Mouse (Mus musculus) thymus, adult 2 months (tissue): ENCODE results near the gene Tmem92.

Experiments used
- CTCF ChIP-seq: fragments of 200-500 bp; IDR thresholded peaks from 2 replicates; pipeline ENCODE4 v1.5.1; 2012; ENCODE audit warnings: mild to moderate bottlenecking, control low read depth, low read length, moderate library complexity, borderline replicate concordance; ENCODE audit not compliant: control insufficient read depth, poor library complexity, insufficient read depth; ENCODE audit errors: extremely low read depth
- POLR2A ChIP-seq: fragments of 200-500 bp; IDR thresholded peaks from 2 replicates; pipeline ENCODE4 v1.6.1; 2012; ENCODE audit warnings: mild to moderate bottlenecking, low read length, control low read depth, moderate library complexity; ENCODE audit not compliant: control insufficient read depth, poor library complexity, insufficient read depth; ENCODE audit errors: extremely low read depth

DNA sequence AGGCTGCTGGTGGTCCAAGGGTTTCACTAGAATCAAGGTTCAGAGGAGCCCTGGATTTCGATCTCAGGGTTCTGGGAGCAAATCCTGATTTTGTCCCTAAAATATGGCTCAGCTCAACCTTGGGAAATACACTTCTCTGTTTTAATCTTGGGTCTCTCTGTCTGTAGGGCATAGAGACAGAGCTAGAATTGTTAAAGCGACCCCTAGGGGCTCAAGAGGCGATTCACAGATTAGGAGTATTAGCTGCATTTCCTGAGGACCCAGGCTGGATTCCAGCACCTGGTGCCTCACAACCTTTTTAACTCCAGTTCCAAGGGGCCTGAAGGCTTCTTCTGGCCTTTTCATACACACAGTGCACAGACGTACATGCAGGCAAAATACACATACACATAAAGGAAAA lies 52.9 kb downstream of the Tmem92 start:
- TF ChIP-seq CTCF (no peak), POLR2A (no peak)
